Comparison of ENCODE assay signal across 13 mouse cellular contexts in genomic region chr4:119073626-119074025, GRCm38 (mm10). TPM values are rescaled to one million over a fixed set of nuclear protein-coding genes. Genes with fewer than 3 reads are reported as not detected.
DNase-seq lines count a peak whose midpoint lies in the region; ATAC-seq and TF ChIP-seq lines count a peak whose summit lies in the region.
"Had no signal": no experiment of that assay in that cellular context is flagged by ENCODE, and none has a peak within 500 bp of the region (broad histone marks: within the 10 kb centered on the region; RNA-seq: fewer than 3 reads in every experiment).

No protein-coding gene starts in this region.

- no peak overlapping the region for H3K9ac ChIP-seq in hindbrain, embryonic 11.5 days (ENCODE audit: low read depth, low read length)
- H3K9ac ChIP-seq in hindbrain, postnatal 0 days (replicated peaks; ENCODE audit: low read length), result no peak overlapping the region
- H3K9ac ChIP-seq in neural tube, embryonic 15.5 days (replicated peaks), result no peak overlapping the region
- H3K9ac ChIP-seq in limb, embryonic 11.5 days (ENCODE audit: low read length), result no peak overlapping the region
- no peak overlapping the region for H3K9ac ChIP-seq in stomach, postnatal 0 days (ENCODE audit: low read length)

- H3K27me3 ChIP-seq in hindbrain, embryonic 11.5 days (ENCODE audit: control insufficient read depth, insufficient read depth, low read length), result 0 out of 2 replicates have a peak, but pooled peaks cover 2% of the 10 kb centered on the region
- H3K27me3 ChIP-seq in hindbrain, postnatal 0 days (ENCODE audit: insufficient read depth, low read length), result peaks cover 16% of the 10 kb centered on the region
- peaks cover 18% of the 10 kb centered on the region for H3K27me3 ChIP-seq in neural tube, embryonic 15.5 days (replicated peaks)
- peaks cover 7% of the 10 kb centered on the region for H3K27me3 ChIP-seq in limb, embryonic 11.5 days (ENCODE audit: control insufficient read depth, insufficient read depth, low read length)
- H3K27me3 ChIP-seq in stomach, postnatal 0 days (ENCODE audit: control insufficient read depth, insufficient read depth, low read length), result no peaks in the 10 kb centered on the region

- no peaks in the 10 kb centered on the region for H3K9me3 ChIP-seq in hindbrain, embryonic 11.5 days (ENCODE audit: control insufficient read depth, low read length)
- H3K9me3 ChIP-seq in hindbrain, postnatal 0 days (ENCODE audit: low read length), result no peaks in the 10 kb centered on the region
- H3K9me3 ChIP-seq in neural tube, embryonic 15.5 days (replicated peaks), result no peaks in the 10 kb centered on the region
- H3K9me3 ChIP-seq in limb, embryonic 11.5 days (ENCODE audit: control insufficient read depth, low read length), result no peaks in the 10 kb centered on the region
- no peaks in the 10 kb centered on the region for H3K9me3 ChIP-seq in stomach, postnatal 0 days (ENCODE audit: control insufficient read depth, low read length)
- H3K9me3 ChIP-seq: neural tube, embryonic 13.5 days had no signal

- peaks cover 14% of the 10 kb centered on the region for H3K4me1 ChIP-seq in hindbrain, embryonic 11.5 days (replicated peaks; ENCODE audit: control insufficient read depth, insufficient read depth, low read length)
- H3K4me1 ChIP-seq in hindbrain, postnatal 0 days (ENCODE audit: insufficient read depth, low read length), result peaks cover 6% of the 10 kb centered on the region; the same call in 1 of the 2 replicates
- H3K4me1 ChIP-seq in neural tube, embryonic 15.5 days, result peaks cover 27% of the 10 kb centered on the region
- H3K4me1 ChIP-seq in limb, embryonic 11.5 days (ENCODE audit: control insufficient read depth, insufficient read depth, low read length), result peaks cover 27% of the 10 kb centered on the region
- H3K4me1 ChIP-seq in stomach, postnatal 0 days (replicated peaks; ENCODE audit: control insufficient read depth, insufficient read depth), result peaks cover 10% of the 10 kb centered on the region; the same call in 1 of the 2 replicates

- H3K36me3 ChIP-seq in hindbrain, embryonic 11.5 days (ENCODE audit: control insufficient read depth, insufficient read depth, low read length), result no peaks in the 10 kb centered on the region
- no peaks in the 10 kb centered on the region for H3K36me3 ChIP-seq in hindbrain, postnatal 0 days (ENCODE audit: insufficient read depth, low read length)
- H3K36me3 ChIP-seq in neural tube, embryonic 15.5 days, result no peaks in the 10 kb centered on the region
- no peaks in the 10 kb centered on the region for H3K36me3 ChIP-seq in limb, embryonic 11.5 days (ENCODE audit: control insufficient read depth, insufficient read depth, low read length)
- H3K36me3 ChIP-seq in stomach, postnatal 0 days (ENCODE audit: control insufficient read depth, insufficient read depth, low read length), result no peaks in the 10 kb centered on the region
- H3K36me3 ChIP-seq: neural tube, embryonic 13.5 days had no signal

- H3K4me2 ChIP-seq in hindbrain, embryonic 11.5 days (replicated peaks; ENCODE audit: low read depth, low read length), result no peak overlapping the region
- H3K4me2 ChIP-seq in hindbrain, postnatal 0 days (ENCODE audit: low read depth, low read length), result no peak overlapping the region
- no peak overlapping the region for H3K4me2 ChIP-seq in neural tube, embryonic 15.5 days
- H3K4me2 ChIP-seq in limb, embryonic 11.5 days (ENCODE audit: low read depth, severe bottlenecking), result no peak overlapping the region
- no peak overlapping the region for H3K4me2 ChIP-seq in stomach, postnatal 0 days (replicated peaks; ENCODE audit: low read depth)

- TF ChIP-seq EP300 in stomach, postnatal 0 days (optimal IDR thresholded peaks at IDR 0.05), result no peak

- no peak for TF ChIP-seq CTCF in hindbrain, postnatal 0 days (IDR thresholded peaks at IDR 0.05; ENCODE audit: low read depth)
- TF ChIP-seq CTCF in stomach, postnatal 0 days (IDR thresholded peaks at IDR 0.05; ENCODE audit: low read depth), result no peak

- H3K27ac ChIP-seq in hindbrain, embryonic 11.5 days (ENCODE audit: low read depth, low read length), result 0 out of 2 replicates have a peak overlapping the region, but pooled peaks have one; percentile 36
- no peak overlapping the region for H3K27ac ChIP-seq in hindbrain, postnatal 0 days
- no peak overlapping the region for H3K27ac ChIP-seq in neural tube, embryonic 15.5 days (replicated peaks)
- H3K27ac ChIP-seq in limb, embryonic 11.5 days (replicated peaks; ENCODE audit: low read depth, low read length), result peak overlapping the region; percentile 79
- H3K27ac ChIP-seq in stomach, postnatal 0 days (replicated peaks), result no peak overlapping the region
- H3K27ac ChIP-seq: neural tube, embryonic 13.5 days had no signal

- WGBS in hindbrain, embryonic 11.5 days, result 17% methylated on average over 2 of the region's 2 CpGs
- WGBS in hindbrain, postnatal 0 days, result 37% methylated on average over 2 of the region's 2 CpGs
- 40% methylated on average over 2 of the region's 2 CpGs for WGBS in neural tube, embryonic 15.5 days
- WGBS in limb, embryonic 11.5 days, result 23% methylated on average over 2 of the region's 2 CpGs
- WGBS in stomach, postnatal 0 days, result 41% methylated on average over 2 of the region's 2 CpGs

- H3K4me3 ChIP-seq in hindbrain, embryonic 11.5 days (ENCODE audit: low read depth, low read length), result no peak overlapping the region
- no peak overlapping the region for H3K4me3 ChIP-seq in hindbrain, postnatal 0 days (ENCODE audit: low read length)
- no peak overlapping the region for H3K4me3 ChIP-seq in neural tube, embryonic 15.5 days (replicated peaks)
- H3K4me3 ChIP-seq in limb, embryonic 11.5 days (ENCODE audit: low read depth, low read length), result no peak overlapping the region
- no peak overlapping the region for H3K4me3 ChIP-seq in stomach, postnatal 0 days (ENCODE audit: low read depth, low read length)

- DNase-seq in hindbrain, embryonic 11.5 days (ENCODE audit: low spot score), result no peak
- no peak for DNase-seq in hindbrain, postnatal 0 days (ENCODE audit: low spot score)
- peak; percentile 41 for DNase-seq in neural tube, embryonic 10.5 days (ENCODE audit: extremely low spot score, low spot score)
- DNase-seq in limb, embryonic 11.5 days (ENCODE audit: low spot score), result peak; percentile 42
- DNase-seq in stomach, postnatal 0 days (ENCODE audit: low spot score), result no peak
- no peak for DNase-seq in liver
- DNase-seq in right cerebral cortex, postnatal 10 days (ENCODE audit: low spot score in 2 of 2), result no peak
- DNase-seq: adrenal gland, postnatal 10 days; heart, postnatal 10 days; right cerebral cortex, postnatal 14 days had no signal

- no peak for ATAC-seq in hindbrain, embryonic 11.5 days (ENCODE audit: low FRiP score)
- no peak for ATAC-seq in hindbrain, postnatal 0 days
- no peak for ATAC-seq in neural tube, embryonic 15.5 days (ENCODE audit: low FRiP score)
- peak; percentile 22; the same call in 1 of the 2 replicates for ATAC-seq in limb, embryonic 11.5 days (ENCODE audit: insufficient number of reproducible peaks, low FRiP score, low TSS enrichment, low read depth)
- 0 out of 2 replicates have a peak, but pooled peaks have one; percentile 1 for ATAC-seq in stomach, postnatal 0 days (ENCODE audit: low FRiP score, low TSS enrichment)
- ATAC-seq: intestine, postnatal 0 days had no signal

RNA-seq across cellular contexts. Expression of gene Slc2a1, which starts 34.9 kb away (rescaled TPM):
- polyA plus RNA-seq in hindbrain, embryonic 11.5 days (2014; fragmentation: Nextera tagmentation; extraction: Ambion mirVana), result 134 and 137 TPM in 2 replicates
- total RNA-seq in hindbrain, postnatal 0 days (2014; rRNA removed), result 119 and 120 TPM in 2 replicates
- polyA plus RNA-seq in hindbrain, postnatal 0 days (2015; fragmentation: Nextera tagmentation; extraction: Ambion mirVana), result 48.8 and 50.6 TPM in 2 replicates
- 78.8 and 91.3 TPM in 2 replicates for polyA plus RNA-seq in neural tube, embryonic 15.5 days (2015; fragmentation: Nextera tagmentation; extraction: Ambion mirVana)
- 99.7 and 113 TPM in 2 replicates for polyA plus RNA-seq in limb, embryonic 11.5 days (2014; fragmentation: Nextera tagmentation; extraction: Ambion mirVana)
- 36.9 and 39.8 TPM in 2 replicates for polyA plus RNA-seq in stomach, postnatal 0 days (2015; fragmentation: Nextera tagmentation; extraction: Ambion mirVana)

Comparison
In these comparisons a context has a peak if more than half of its experiments do, and no peak if none do; other contexts are left out.
1. H3K27ac ChIP-seq: peak in hindbrain, embryonic 11.5 days (single experiment) and limb, embryonic 11.5 days (single experiment); none in hindbrain, postnatal 0 days (single experiment), neural tube, embryonic 15.5 days (single experiment) and stomach, postnatal 0 days (single experiment).
2. ATAC-seq: peak in limb, embryonic 11.5 days (single experiment) and stomach, postnatal 0 days (single experiment); none in hindbrain, embryonic 11.5 days (single experiment), hindbrain, postnatal 0 days (single experiment) and neural tube, embryonic 15.5 days (single experiment).
3. DNase-seq: peak in neural tube, embryonic 10.5 days (single experiment) and limb, embryonic 11.5 days (single experiment); none in hindbrain, embryonic 11.5 days (single experiment), hindbrain, postnatal 0 days (single experiment), stomach, postnatal 0 days (single experiment), liver (single experiment) and right cerebral cortex, postnatal 10 days (0 of 2).